Mouse (Mus musculus): Measurements from ENCODE around the gene Ppa2. TPM values are rescaled to one million over a fixed set of nuclear protein-coding genes. Genes with fewer than 3 reads are reported as not detected.

Ppa2 gene
- polyA plus RNA-seq, 1 experiment from 2014 or later = 141 TPM

DNA sequence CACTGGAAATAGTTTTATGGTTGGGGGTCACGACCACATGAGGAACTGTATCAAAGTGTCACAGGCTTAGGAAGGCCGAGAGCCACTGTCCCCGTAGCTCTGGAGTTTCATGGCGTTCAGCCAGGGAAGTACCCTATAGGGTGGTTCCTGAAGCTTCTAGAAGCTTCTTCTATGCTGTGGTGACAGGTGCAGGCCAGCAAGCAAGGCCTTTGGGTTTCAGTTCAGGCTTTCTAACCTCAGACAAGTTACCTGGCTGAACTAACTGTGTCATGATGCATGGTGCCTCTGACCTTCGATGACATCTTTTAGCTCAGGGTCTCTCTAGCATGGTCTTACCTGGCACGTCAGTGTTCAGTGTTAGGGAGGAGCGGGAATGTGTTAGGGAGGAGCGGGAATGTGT, 5.7 kb downstream of the Ppa2 start:
- Histone ChIP-seq H3K4me3 (replicated peaks; ENCODE audit: low read depth, low read length) (no peak overlapping the region), H3K4me1 (replicated peaks; ENCODE audit: insufficient read depth, low read length) (no peaks in the 10 kb centered on the region), H3K9ac (ENCODE audit: low read depth, low read length) (no peak overlapping the region), H3K9me3 (replicated peaks; ENCODE audit: low read length) (no peaks in the 10 kb centered on the region), H3K27me3 (ENCODE audit: insufficient read depth, low read length) (no peaks in the 10 kb centered on the region), H3K27ac (no peak overlapping the region), H3K4me2 (ENCODE audit: low read length) (no peak overlapping the region), H3K36me3 (ENCODE audit: insufficient read depth, low read length) (no peaks in the 10 kb centered on the region)
- ATAC-seq (replicated peaks; ENCODE audit: low FRiP score, low read depth) (no peak), DNase-seq (ENCODE audit: low spot score) (no peak)
- 90% methylated on average over 8 of the region's 8 CpGs for WGBS
- TF ChIP-seq CTCF (IDR thresholded peaks at IDR 0.05; ENCODE audit: low read depth) = no peak

DNA sequence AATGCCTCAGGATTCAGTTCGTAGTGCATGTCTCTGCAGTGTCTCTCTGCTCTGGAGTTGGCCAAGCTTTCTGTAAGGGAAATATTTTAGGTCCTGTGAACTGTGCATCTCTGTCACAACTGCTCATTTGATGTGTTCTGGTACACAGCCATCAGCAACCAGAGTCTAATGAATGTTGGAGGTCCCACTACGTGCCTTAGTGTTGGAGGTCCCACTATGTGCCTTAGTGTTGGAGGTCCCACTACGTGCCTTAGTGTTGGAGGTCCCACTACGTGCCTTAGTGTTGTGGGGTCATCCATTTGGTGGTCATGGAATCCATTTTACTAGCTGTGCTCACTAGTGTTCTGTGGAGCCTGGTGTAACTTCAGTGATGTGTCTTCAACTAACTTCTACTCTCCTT, 7.9 kb downstream of the Ppa2 start:
- Histone ChIP-seq H3K36me3 (ENCODE audit: insufficient read depth, low read length) (no peaks in the 10 kb centered on the region), H3K4me3 (replicated peaks; ENCODE audit: low read depth, low read length) (no peak overlapping the region), H3K27ac (no peak overlapping the region), H3K9me3 (replicated peaks; ENCODE audit: low read length) (no peaks in the 10 kb centered on the region), H3K4me1 (replicated peaks; ENCODE audit: insufficient read depth, low read length) (no peaks in the 10 kb centered on the region), H3K4me2 (ENCODE audit: low read length) (no peak overlapping the region), H3K27me3 (ENCODE audit: insufficient read depth, low read length) (no peaks in the 10 kb centered on the region), H3K9ac (ENCODE audit: low read depth, low read length) (no peak overlapping the region)
- 94% methylated on average over 4 of the region's 4 CpGs for WGBS
- no peak for TF ChIP-seq CTCF (IDR thresholded peaks at IDR 0.05; ENCODE audit: low read depth)
- ATAC-seq (replicated peaks; ENCODE audit: low FRiP score, low read depth) (no peak), DNase-seq (ENCODE audit: low spot score) (no peak)

DNA sequence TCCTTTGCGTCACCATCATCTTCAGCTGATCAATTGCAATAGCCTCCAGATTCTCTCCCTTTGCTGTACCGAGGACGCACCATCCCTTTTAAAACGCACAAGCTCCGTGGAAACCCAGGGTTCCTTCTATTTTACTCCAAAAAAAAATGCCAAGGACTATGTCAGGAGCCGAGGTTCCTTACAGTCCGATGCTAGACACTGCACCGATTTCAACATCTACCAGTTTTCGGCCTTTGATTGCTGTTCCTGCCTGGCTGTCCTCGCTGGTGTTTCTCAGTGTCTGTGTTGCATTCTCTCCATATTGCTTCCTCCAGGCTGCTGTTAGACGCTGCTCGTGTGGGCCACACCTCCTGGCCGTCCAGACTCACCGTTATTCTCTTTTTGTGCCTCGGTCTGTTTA, 8.7 kb downstream of the Ppa2 start:
- no peak overlapping the region for H3K27ac ChIP-seq
- 80% methylated on average over 15 of the region's 15 CpGs for whole genome bisulfite sequencing
- no peak for TF ChIP-seq CTCF (IDR thresholded peaks at IDR 0.05; ENCODE audit: low read depth)
- no peak overlapping the region for H3K4me3 ChIP-seq (replicated peaks; ENCODE audit: low read depth, low read length)
- H3K9me3 ChIP-seq (replicated peaks; ENCODE audit: low read length) = no peaks in the 10 kb centered on the region
- H3K36me3 ChIP-seq (ENCODE audit: insufficient read depth, low read length) = no peaks in the 10 kb centered on the region
- no peak overlapping the region for H3K4me2 ChIP-seq (ENCODE audit: low read length)
- no peaks in the 10 kb centered on the region for H3K4me1 ChIP-seq (replicated peaks; ENCODE audit: insufficient read depth, low read length)
- ATAC-seq (replicated peaks; ENCODE audit: low FRiP score, low read depth) (no peak), DNase-seq (ENCODE audit: low spot score) (no peak)
- no peaks in the 10 kb centered on the region for H3K27me3 ChIP-seq (ENCODE audit: insufficient read depth, low read length)
- no peak overlapping the region for H3K9ac ChIP-seq (ENCODE audit: low read depth, low read length)

DNA sequence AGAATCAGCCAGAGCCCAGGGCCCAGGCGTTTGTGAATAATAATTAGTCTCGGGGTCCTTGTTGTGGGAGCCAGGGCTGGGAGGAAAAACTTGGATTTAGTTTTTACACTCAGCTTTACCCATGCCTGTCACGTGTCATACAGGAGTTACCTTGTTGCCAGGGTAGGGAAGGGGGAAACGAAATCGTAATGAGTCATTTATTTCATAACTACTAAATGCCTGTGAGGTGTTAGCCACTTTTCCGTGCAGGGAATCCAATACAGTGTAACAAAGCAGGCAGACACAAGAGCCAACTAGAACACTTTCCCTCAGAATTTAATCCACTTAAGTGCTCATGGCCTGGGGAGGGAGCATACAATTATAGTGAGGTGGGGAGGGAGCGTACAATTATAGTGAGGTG, 9.9 kb downstream of the Ppa2 start:
- Histone ChIP-seq H3K27me3 (ENCODE audit: insufficient read depth, low read length) (no peaks in the 10 kb centered on the region), H3K36me3 (ENCODE audit: insufficient read depth, low read length) (0 out of 2 replicates have a peak, but pooled peaks cover 2% of the 10 kb centered on the region), H3K4me3 (replicated peaks; ENCODE audit: low read depth, low read length) (no peak overlapping the region), H3K4me1 (replicated peaks; ENCODE audit: insufficient read depth, low read length) (no peaks in the 10 kb centered on the region), H3K4me2 (ENCODE audit: low read length) (no peak overlapping the region), H3K9me3 (replicated peaks; ENCODE audit: low read length) (no peaks in the 10 kb centered on the region), H3K9ac (ENCODE audit: low read depth, low read length) (no peak overlapping the region), H3K27ac (no peak overlapping the region)
- no peak for TF ChIP-seq CTCF (IDR thresholded peaks at IDR 0.05; ENCODE audit: low read depth)
- 80% methylated on average over 7 of the region's 7 CpGs for WGBS
- DNase-seq (ENCODE audit: low spot score) = no peak
- ATAC-seq (replicated peaks; ENCODE audit: low FRiP score, low read depth) = no peak

DNA sequence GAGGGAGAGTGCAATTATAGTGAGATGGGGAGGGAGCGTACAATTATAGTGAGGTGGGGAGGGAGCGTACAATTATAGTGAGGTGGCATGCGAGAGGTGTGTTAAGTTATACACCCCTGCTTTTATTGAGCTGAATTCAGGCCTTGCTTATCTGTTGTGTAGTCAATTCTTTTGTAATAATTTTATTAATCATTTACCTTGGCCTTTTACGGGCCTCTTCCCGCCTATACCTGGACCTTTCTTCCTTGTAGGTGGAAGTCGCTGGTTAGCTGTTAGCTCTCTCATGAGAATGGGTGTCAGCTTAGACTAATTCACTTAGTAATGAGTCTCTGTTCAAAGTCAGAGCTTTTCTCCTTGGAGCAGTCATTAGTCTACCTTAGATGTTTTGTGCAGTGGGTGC, 10.4 kb downstream of the Ppa2 start:
- Histone ChIP-seq H3K4me2 (ENCODE audit: low read length) (no peak overlapping the region), H3K4me1 (replicated peaks; ENCODE audit: insufficient read depth, low read length) (no peaks in the 10 kb centered on the region), H3K9me3 (replicated peaks; ENCODE audit: low read length) (no peaks in the 10 kb centered on the region), H3K9ac (ENCODE audit: low read depth, low read length) (no peak overlapping the region), H3K27me3 (ENCODE audit: insufficient read depth, low read length) (no peaks in the 10 kb centered on the region), H3K27ac (no peak overlapping the region), H3K4me3 (replicated peaks; ENCODE audit: low read depth, low read length) (no peak overlapping the region), H3K36me3 (ENCODE audit: insufficient read depth, low read length) (0 out of 2 replicates have a peak, but pooled peaks cover 2% of the 10 kb centered on the region)
- TF ChIP-seq CTCF (IDR thresholded peaks at IDR 0.05; ENCODE audit: low read depth) = no peak
- WGBS = 94% methylated on average over 6 of the region's 6 CpGs
- ATAC-seq (replicated peaks; ENCODE audit: low FRiP score, low read depth) (no peak), DNase-seq (ENCODE audit: low spot score) (no peak)

DNA sequence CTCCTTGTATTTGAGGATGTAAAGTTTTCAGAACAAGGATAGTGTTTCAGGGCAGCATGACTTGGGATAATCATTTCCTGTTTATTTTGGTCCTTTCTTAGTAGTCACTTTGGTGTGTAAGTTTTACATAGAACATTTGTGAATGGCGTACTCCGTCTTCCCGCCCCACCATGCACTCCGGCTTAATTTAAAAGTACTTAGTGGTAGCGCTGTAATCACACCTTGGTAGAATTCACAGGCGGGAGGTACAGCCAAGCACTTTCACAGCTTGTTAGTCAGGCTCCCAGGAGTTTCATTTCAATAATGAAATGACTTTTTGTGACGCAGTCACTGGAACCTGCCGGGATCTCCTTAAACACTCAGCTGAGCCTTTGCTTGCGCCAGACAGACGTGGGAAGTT, 12.0 kb downstream of the Ppa2 start:
- Histone ChIP-seq H3K27ac (no peak overlapping the region), H3K9me3 (replicated peaks; ENCODE audit: low read length) (no peaks in the 10 kb centered on the region), H3K36me3 (ENCODE audit: insufficient read depth, low read length) (0 out of 2 replicates have a peak, but pooled peaks cover 2% of the 10 kb centered on the region), H3K9ac (ENCODE audit: low read depth, low read length) (no peak overlapping the region), H3K4me1 (replicated peaks; ENCODE audit: insufficient read depth, low read length) (no peaks in the 10 kb centered on the region), H3K4me3 (replicated peaks; ENCODE audit: low read depth, low read length) (no peak overlapping the region), H3K27me3 (ENCODE audit: insufficient read depth, low read length) (no peaks in the 10 kb centered on the region), H3K4me2 (ENCODE audit: low read length) (no peak overlapping the region)
- ATAC-seq (replicated peaks; ENCODE audit: low FRiP score, low read depth) (no peak), DNase-seq (ENCODE audit: low spot score) (no peak)
- 84% methylated on average over 10 of the region's 10 CpGs for WGBS
- TF ChIP-seq CTCF (IDR thresholded peaks at IDR 0.05; ENCODE audit: low read depth) = no peak

DNA sequence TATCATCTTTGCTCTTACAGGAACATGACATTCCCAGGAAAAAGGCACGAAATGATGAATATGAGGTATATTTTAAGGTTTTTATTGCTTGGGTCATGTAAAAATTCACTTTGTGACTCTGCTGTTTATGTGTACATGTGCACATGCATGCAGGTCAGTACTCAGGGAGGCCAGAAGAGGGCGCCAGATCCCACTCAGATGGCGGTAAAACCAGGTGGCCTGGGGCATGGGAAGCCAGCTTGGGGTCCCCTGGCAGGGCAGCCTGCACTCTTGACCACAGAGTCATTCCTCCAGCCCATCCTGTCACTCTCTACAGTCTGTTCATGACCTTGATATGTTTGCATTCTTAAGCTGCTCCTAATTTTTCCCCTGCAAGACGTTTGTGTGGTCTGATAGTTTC, 12.6 kb downstream of the Ppa2 start:
- Histone ChIP-seq H3K4me1 (replicated peaks; ENCODE audit: insufficient read depth, low read length) (no peaks in the 10 kb centered on the region), H3K27ac (no peak overlapping the region), H3K9me3 (replicated peaks; ENCODE audit: low read length) (no peaks in the 10 kb centered on the region), H3K36me3 (ENCODE audit: insufficient read depth, low read length) (0 out of 2 replicates have a peak, but pooled peaks cover 2% of the 10 kb centered on the region), H3K4me2 (ENCODE audit: low read length) (no peak overlapping the region), H3K4me3 (replicated peaks; ENCODE audit: low read depth, low read length) (no peak overlapping the region), H3K27me3 (ENCODE audit: insufficient read depth, low read length) (no peaks in the 10 kb centered on the region), H3K9ac (ENCODE audit: low read depth, low read length) (no peak overlapping the region)
- DNase-seq (ENCODE audit: low spot score) = no peak
- 81% methylated on average over 4 of the region's 4 CpGs for WGBS
- no peak for ATAC-seq (replicated peaks; ENCODE audit: low FRiP score, low read depth)
- TF ChIP-seq CTCF (IDR thresholded peaks at IDR 0.05; ENCODE audit: low read depth) = peak; percentile 51

Data from kidney, postnatal 0 days (tissue).